Mouse (Mus musculus): ENCODE measurements at regions not wholly inside any gene's neighbourhood (a gene's known extent, or its start where the extent isn't known, plus 50 kb on each side); places are given as distances from the start of the nearest gene placed in this dataset.

GRCm38 (mm10) chr11:114281041-114281695 is 214.3 kb upstream of the Sdk2 start:
- Histone ChIP-seq H3K27me3 (ENCODE audit: control insufficient read depth, insufficient read depth, low read length) (no peaks in the 10 kb centered on the region; the same call in 1 of the 2 replicates), H3K27ac (ENCODE audit: insufficient read depth, low read length) (no peak overlapping the region), H3K4me1 (ENCODE audit: control insufficient read depth, insufficient read depth, low read length) (no peaks in the 10 kb centered on the region; the same call in 1 of the 2 replicates), H3K4me3 (replicated peaks; ENCODE audit: insufficient read depth, low read depth, low read length) (no peak overlapping the region)
- TF ChIP-seq POLR2A (IDR thresholded peaks at IDR 0.05; ENCODE audit: borderline replicate concordance, insufficient read depth, low read length) (no peak), CTCF (IDR thresholded peaks at IDR 0.05; ENCODE audit: borderline replicate concordance, insufficient read depth, low read depth, low read length) (no peak)
- DNase-seq: no peak
- 35% methylated on average over 14 of the region's 14 CpGs for WGBS

GRCm38 (mm10) chr11:114277513-114278304 is 210.9 kb upstream of the Sdk2 start:
- Histone ChIP-seq H3K4me1 (ENCODE audit: control insufficient read depth, insufficient read depth, low read length) (no peaks in the 10 kb centered on the region; the same call in 1 of the 2 replicates), H3K27me3 (ENCODE audit: control insufficient read depth, insufficient read depth, low read length) (no peaks in the 10 kb centered on the region; the same call in 1 of the 2 replicates), H3K4me3 (replicated peaks; ENCODE audit: insufficient read depth, low read depth, low read length) (no peak overlapping the region), H3K27ac (ENCODE audit: insufficient read depth, low read length) (no peak overlapping the region)
- no peak for TF ChIP-seq CTCF (IDR thresholded peaks at IDR 0.05; ENCODE audit: borderline replicate concordance, insufficient read depth, low read depth, low read length)
- TF ChIP-seq POLR2A (IDR thresholded peaks at IDR 0.05; ENCODE audit: borderline replicate concordance, insufficient read depth, low read length): no peak
- DNase-seq: no peak
- WGBS: 43% methylated on average over 26 of the region's 26 CpGs

GRCm38 (mm10) chr11:114270358-114271072 is 203.7 kb upstream of the Sdk2 start:
- Histone ChIP-seq H3K4me3 (replicated peaks; ENCODE audit: insufficient read depth, low read depth, low read length) (no peak overlapping the region), H3K27me3 (ENCODE audit: control insufficient read depth, insufficient read depth, low read length) (no peaks in the 10 kb centered on the region), H3K27ac (ENCODE audit: insufficient read depth, low read length) (no peak overlapping the region), H3K4me1 (ENCODE audit: control insufficient read depth, insufficient read depth, low read length) (peaks cover 4% of the 10 kb centered on the region; the same call in 1 of the 2 replicates)
- WGBS: 40% methylated on average over 10 of the region's 10 CpGs
- TF ChIP-seq POLR2A (IDR thresholded peaks at IDR 0.05; ENCODE audit: borderline replicate concordance, insufficient read depth, low read length) (no peak), CTCF (IDR thresholded peaks at IDR 0.05; ENCODE audit: borderline replicate concordance, insufficient read depth, low read depth, low read length) (no peak)
- no peak for DNase-seq

DNA sequence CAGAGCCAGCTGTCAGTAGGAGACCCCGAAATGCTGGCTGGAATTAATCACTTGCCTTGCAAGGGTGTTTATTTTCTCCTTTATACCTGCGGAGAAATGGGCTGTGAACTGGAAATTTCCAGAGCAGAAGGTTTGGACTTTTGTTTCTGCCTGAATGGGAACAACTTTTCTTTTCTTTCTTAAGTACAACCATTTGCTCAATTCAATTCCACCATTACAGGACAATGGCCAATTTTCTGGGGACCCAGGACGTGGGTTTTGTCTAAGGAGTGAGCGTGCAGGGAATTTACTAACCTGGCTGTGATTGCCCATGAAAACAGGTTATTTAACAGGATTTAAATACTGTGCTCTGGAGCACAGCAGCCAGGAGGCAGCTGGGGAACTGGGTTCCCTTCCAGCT is 195.1 kb upstream of the Sdk2 start:
- DNase-seq: no peak
- Histone ChIP-seq H3K27me3 (ENCODE audit: control insufficient read depth, insufficient read depth, low read length) (no peaks in the 10 kb centered on the region; the same call in 1 of the 2 replicates), H3K27ac (ENCODE audit: insufficient read depth, low read length) (no peak overlapping the region), H3K4me1 (ENCODE audit: control insufficient read depth, insufficient read depth, low read length) (no peaks in the 10 kb centered on the region), H3K4me3 (replicated peaks; ENCODE audit: insufficient read depth, low read depth, low read length) (no peak overlapping the region)
- no peak for TF ChIP-seq POLR2A (IDR thresholded peaks at IDR 0.05; ENCODE audit: borderline replicate concordance, insufficient read depth, low read length)
- TF ChIP-seq CTCF (IDR thresholded peaks at IDR 0.05; ENCODE audit: borderline replicate concordance, insufficient read depth, low read depth, low read length): no peak
- WGBS: 71% methylated on average over 4 of the region's 4 CpGs

DNA sequence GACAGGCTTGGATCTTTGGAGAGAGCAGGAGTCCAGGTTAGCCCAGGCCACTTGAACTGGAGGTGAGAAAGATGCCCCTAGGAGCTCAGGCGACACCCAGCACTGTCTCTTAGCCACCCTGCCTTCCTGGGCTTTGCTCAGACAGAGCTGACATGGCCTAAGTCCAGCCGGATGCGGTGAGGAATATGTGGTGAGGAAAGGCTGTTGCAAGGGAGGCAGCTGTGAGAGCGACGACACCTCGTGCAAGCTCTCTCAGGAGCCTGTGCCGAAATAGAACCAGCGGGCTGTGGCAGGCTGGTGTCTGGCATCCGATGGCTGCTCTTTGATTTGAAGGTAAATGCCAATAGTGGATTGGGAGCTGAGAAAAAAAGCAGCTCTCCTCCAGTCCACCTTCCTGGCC is 191.4 kb upstream of the Sdk2 start:
- DNase-seq: no peak
- H3K4me1 ChIP-seq (ENCODE audit: control insufficient read depth, insufficient read depth, low read length): no peaks in the 10 kb centered on the region
- 84% methylated on average over 9 of the region's 9 CpGs for WGBS
- H3K4me3 ChIP-seq (replicated peaks; ENCODE audit: insufficient read depth, low read depth, low read length): no peak overlapping the region
- no peaks in the 10 kb centered on the region; the same call in 1 of the 2 replicates for H3K27me3 ChIP-seq (ENCODE audit: control insufficient read depth, insufficient read depth, low read length)
- TF ChIP-seq CTCF (IDR thresholded peaks at IDR 0.05; ENCODE audit: borderline replicate concordance, insufficient read depth, low read depth, low read length) (no peak), POLR2A (IDR thresholded peaks at IDR 0.05; ENCODE audit: borderline replicate concordance, insufficient read depth, low read length) (no peak)
- no peak overlapping the region for H3K27ac ChIP-seq (ENCODE audit: insufficient read depth, low read length)

DNA sequence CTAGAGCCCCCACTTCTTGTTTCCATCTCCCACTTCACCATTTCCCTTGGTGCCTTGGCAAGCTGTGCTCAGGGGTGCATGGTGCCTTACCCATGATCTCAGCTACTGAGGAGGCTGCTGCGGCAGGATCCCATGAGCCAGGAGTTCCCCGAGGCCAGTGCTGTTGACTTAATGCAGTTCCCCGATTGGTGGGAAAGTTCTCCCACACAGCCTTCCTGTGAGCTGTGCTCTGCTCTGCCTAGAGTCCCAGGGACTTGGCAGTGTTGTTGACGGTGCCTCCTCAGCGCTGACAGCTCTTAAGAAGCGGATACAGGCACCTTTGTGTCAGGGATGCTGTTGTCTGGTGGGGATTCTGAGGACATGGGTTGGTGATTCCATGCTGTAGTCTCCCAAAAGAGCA is 190.9 kb upstream of the Sdk2 start:
- Histone ChIP-seq H3K27me3 (ENCODE audit: control insufficient read depth, insufficient read depth, low read length) (no peaks in the 10 kb centered on the region; the same call in 1 of the 2 replicates), H3K4me1 (ENCODE audit: control insufficient read depth, insufficient read depth, low read length) (no peaks in the 10 kb centered on the region), H3K4me3 (replicated peaks; ENCODE audit: insufficient read depth, low read depth, low read length) (no peak overlapping the region), H3K27ac (ENCODE audit: insufficient read depth, low read length) (no peak overlapping the region)
- DNase-seq: no peak
- TF ChIP-seq POLR2A (IDR thresholded peaks at IDR 0.05; ENCODE audit: borderline replicate concordance, insufficient read depth, low read length) (no peak), CTCF (IDR thresholded peaks at IDR 0.05; ENCODE audit: borderline replicate concordance, insufficient read depth, low read depth, low read length) (no peak)
- 74% methylated on average over 6 of the region's 6 CpGs for WGBS

DNA sequence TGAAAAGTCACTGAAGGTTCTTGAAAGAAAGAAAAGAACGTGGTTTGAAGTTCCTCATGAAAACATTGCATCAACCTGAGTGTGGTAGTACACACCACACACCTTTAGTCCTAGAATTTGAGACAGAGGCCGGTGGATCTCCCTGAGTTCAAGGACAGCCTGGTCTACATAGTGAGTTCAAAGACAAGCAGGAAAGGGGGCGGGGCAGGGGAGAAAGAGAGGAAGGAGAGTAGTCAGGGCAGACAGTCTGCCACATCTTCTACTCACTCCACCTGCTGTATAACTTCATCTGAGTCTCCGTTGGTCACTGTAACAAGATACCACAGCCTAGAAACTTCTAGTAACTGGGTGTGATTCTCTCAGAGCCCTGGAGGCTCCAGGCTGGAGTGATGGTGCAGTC is 190.2 kb upstream of the Sdk2 start:
- Histone ChIP-seq H3K27me3 (ENCODE audit: control insufficient read depth, insufficient read depth, low read length) (no peaks in the 10 kb centered on the region; the same call in 1 of the 2 replicates), H3K27ac (ENCODE audit: insufficient read depth, low read length) (no peak overlapping the region), H3K4me3 (replicated peaks; ENCODE audit: insufficient read depth, low read depth, low read length) (no peak overlapping the region), H3K4me1 (ENCODE audit: control insufficient read depth, insufficient read depth, low read length) (no peaks in the 10 kb centered on the region)
- TF ChIP-seq CTCF (IDR thresholded peaks at IDR 0.05; ENCODE audit: borderline replicate concordance, insufficient read depth, low read depth, low read length): no peak
- TF ChIP-seq POLR2A (IDR thresholded peaks at IDR 0.05; ENCODE audit: borderline replicate concordance, insufficient read depth, low read length): no peak
- 82% methylated on average over 4 of the region's 4 CpGs for WGBS
- no peak for DNase-seq

All from cerebellum, adult 2 months (tissue).